Mouse (Mus musculus): ENCODE measurements around the gene Rnpepl1. TPM values are rescaled to one million over a fixed set of nuclear protein-coding genes. Genes with fewer than 3 reads are reported as not detected.

The Rnpepl1 gene
- total and polyA plus RNA-seq, 3 experiments, result 5.1 to 20.2 (median 14.6) TPM

GRCm38 (mm10) chr1:92912286-92912685 is 1.7 kb downstream of the Rnpepl1 start:
- Histone ChIP-seq H3K36me3 (replicated peaks in 1 of 2; ENCODE audit: control insufficient read depth in 1 of 2, insufficient read depth in 1 of 2, low read length in 1 of 2) (peaks cover 27 to 42% of the 10 kb centered on the region in 2 experiments), H3K27me3 (replicated peaks) (peaks cover 11% of the 10 kb centered on the region), H3K27ac (ENCODE audit: insufficient read depth, low read depth) (no peak overlapping the region), H3K79me2 (replicated peaks; ENCODE audit: control insufficient read depth, extremely low read depth, insufficient read depth, poor library complexity, severe bottlenecking) (no peaks in the 10 kb centered on the region), H3K4me2 (ENCODE audit: insufficient read depth, low read depth, poor library complexity, severe bottlenecking) (no peak overlapping the region), H3K4me3 (replicated peaks in 1 of 3; ENCODE audit: low read depth in 2 of 3, low read length in 2 of 3, poor library complexity in 1 of 3) (no peak overlapping the region), H3K9me3 (replicated peaks; ENCODE audit: low read length) (no peaks in the 10 kb centered on the region), H3K9ac (ENCODE audit: insufficient read depth, low read depth) (no peak overlapping the region), H3K4me1 (ENCODE audit: control insufficient read depth in 1 of 2, insufficient read depth in 2 of 2) (peaks cover 12 to 36% of the 10 kb centered on the region in 2 experiments)
- dilution Hi-C loops (cut with MboI; ENCODE audit: extremely low pct_ligation_motif_present, extremely low pct_unique_long_range_greater_than_20kb, low sequenced_read_pairs), result no loop called here
- no peak for TF ChIP-seq SIN3A (IDR thresholded peaks at IDR 0.05; ENCODE audit: low read length)
- no peak for TF ChIP-seq CHD2 (IDR thresholded peaks at IDR 0.05; ENCODE audit: low read length)
- TF ChIP-seq KAT2A (IDR thresholded peaks at IDR 0.05; ENCODE audit: insufficient replicate concordance, low read length), result no peak
- in situ Hi-C loops (cut with MboI; ENCODE audit: low pct_ligation_motif_present, low pct_unique_long_range_greater_than_20kb, low sequenced_read_pairs), result no loop called here
- DNase-seq (ENCODE audit: extremely low read depth), result no peak

- Histone ChIP-seq H3K36me3 (replicated peaks in 1 of 2; ENCODE audit: control insufficient read depth in 1 of 2, insufficient read depth in 1 of 2, low read length in 1 of 2) (peaks cover 44 to 62% of the 10 kb centered on the region in 2 experiments), H3K79me2 (replicated peaks; ENCODE audit: control insufficient read depth, extremely low read depth, insufficient read depth, poor library complexity, severe bottlenecking) (no peaks in the 10 kb centered on the region), H3K4me1 (ENCODE audit: control insufficient read depth in 1 of 2, insufficient read depth in 2 of 2) (peaks cover 7 to 27% of the 10 kb centered on the region in 2 experiments), H3K27me3 (replicated peaks) (peaks cover 8% of the 10 kb centered on the region), H3K9ac (ENCODE audit: insufficient read depth, low read depth) (no peak overlapping the region), H3K4me3 (replicated peaks in 1 of 3; ENCODE audit: low read depth in 2 of 3, low read length in 2 of 3, poor library complexity in 1 of 3) (no peak overlapping the region), H3K4me2 (ENCODE audit: insufficient read depth, low read depth, poor library complexity, severe bottlenecking) (no peak overlapping the region), H3K27ac (ENCODE audit: insufficient read depth, low read depth) (no peak overlapping the region), H3K9me3 (replicated peaks; ENCODE audit: low read length) (no peaks in the 10 kb centered on the region)
- in situ Hi-C loops (cut with MboI; ENCODE audit: low pct_ligation_motif_present, low pct_unique_long_range_greater_than_20kb, low sequenced_read_pairs) (no loop called here), dilution Hi-C loops (cut with MboI; ENCODE audit: extremely low pct_ligation_motif_present, extremely low pct_unique_long_range_greater_than_20kb, low sequenced_read_pairs) (no loop called here)
- DNase-seq (ENCODE audit: extremely low read depth), result no peak
- no peak for TF ChIP-seq RCOR1 (conservative IDR thresholded peaks at IDR 0.05; ENCODE audit: low read depth, low read length)
- no peak for TF ChIP-seq ETS1 (conservative IDR thresholded peaks at IDR 0.05; ENCODE audit: low read depth, low read length)
- no peak for TF ChIP-seq ZKSCAN1 (IDR thresholded peaks at IDR 0.05; ENCODE audit: borderline replicate concordance, low read depth, low read length)
- no peak for TF ChIP-seq JUND (conservative IDR thresholded peaks at IDR 0.05; ENCODE audit: low read depth, low read length)
- TF ChIP-seq TBP (conservative IDR thresholded peaks at IDR 0.05; ENCODE audit: low read depth, low read length), result no peak
- TF ChIP-seq KAT2A (IDR thresholded peaks at IDR 0.05; ENCODE audit: insufficient replicate concordance, low read length), result no peak
- TF ChIP-seq CHD2 (IDR thresholded peaks at IDR 0.05; ENCODE audit: low read length), result no peak
- no peak for TF ChIP-seq MAFK (IDR thresholded peaks at IDR 0.05; ENCODE audit: insufficient replicate concordance, low read length)
- no peak for TF ChIP-seq USF1 (IDR thresholded peaks at IDR 0.05; ENCODE audit: low read depth, low read length)
These were observed 3.7 kb downstream of the Rnpepl1 start for GRCm38 (mm10) chr1:92914239-92914638.

GRCm38 (mm10) chr1:92914993-92915392 is 4.4 kb downstream of the Rnpepl1 start:
- H3K79me2 ChIP-seq (replicated peaks; ENCODE audit: control insufficient read depth, extremely low read depth, insufficient read depth, poor library complexity, severe bottlenecking), result no peaks in the 10 kb centered on the region
- H3K9ac ChIP-seq (ENCODE audit: insufficient read depth, low read depth), result no peak overlapping the region
- no peak overlapping the region for H3K4me3 ChIP-seq (replicated peaks in 1 of 3; ENCODE audit: low read depth in 2 of 3, low read length in 2 of 3, poor library complexity in 1 of 3)
- dilution Hi-C loops (cut with MboI; ENCODE audit: extremely low pct_ligation_motif_present, extremely low pct_unique_long_range_greater_than_20kb, low sequenced_read_pairs) (no loop called here), in situ Hi-C loops (cut with MboI; ENCODE audit: low pct_ligation_motif_present, low pct_unique_long_range_greater_than_20kb, low sequenced_read_pairs) (no loop called here)
- TF ChIP-seq KAT2A (IDR thresholded peaks at IDR 0.05; ENCODE audit: insufficient replicate concordance, low read length), result no peak
- TF ChIP-seq CHD2 (IDR thresholded peaks at IDR 0.05; ENCODE audit: low read length), result no peak
- TF ChIP-seq BHLHE40 (IDR thresholded peaks at IDR 0.05; ENCODE audit: low read depth, low read length), result no peak
- no peak for TF ChIP-seq JUND (conservative IDR thresholded peaks at IDR 0.05; ENCODE audit: low read depth, low read length)
- no peak for TF ChIP-seq TCF12 (IDR thresholded peaks at IDR 0.05; ENCODE audit: low read depth, low read length)
- TF ChIP-seq POLR2A (IDR thresholded peaks at IDR 0.05; ENCODE audit: low read depth, low read length), result no peak
- no peak for TF ChIP-seq RAD21 (IDR thresholded peaks at IDR 0.05; ENCODE audit: low read depth, low read length)
- no peak for DNase-seq (ENCODE audit: extremely low read depth)
- peaks cover 1% of the 10 kb centered on the region for H3K27me3 ChIP-seq (replicated peaks)
- no peak overlapping the region for H3K27ac ChIP-seq (ENCODE audit: insufficient read depth, low read depth)
- H3K36me3 ChIP-seq (replicated peaks in 1 of 2; ENCODE audit: control insufficient read depth in 1 of 2, insufficient read depth in 1 of 2, low read length in 1 of 2), result peaks cover 51 to 69% of the 10 kb centered on the region in 2 experiments
- H3K9me3 ChIP-seq (replicated peaks; ENCODE audit: low read length), result no peaks in the 10 kb centered on the region
- no peak overlapping the region for H3K4me2 ChIP-seq (ENCODE audit: insufficient read depth, low read depth, poor library complexity, severe bottlenecking)
- H3K4me1 ChIP-seq (ENCODE audit: control insufficient read depth in 1 of 2, insufficient read depth in 2 of 2), result peaks cover 7 to 21% of the 10 kb centered on the region in 2 experiments
